Mouse (Mus musculus) erythroblast, embryonic 14.5 days (primary cell): ENCODE data around the gene Tcl1b4.

Experiments used
- GATA1 ChIP-seq: IDR thresholded peaks from 2 replicates; pipeline ENCODE4 v1.6.1; 2012; ENCODE audit warnings: low read length, inconsistent platforms, mixed read lengths
- TAL1 ChIP-seq: IDR thresholded peaks from 3 replicates; pipeline ENCODE4 v1.6.1; 2012; ENCODE audit warnings: low read length, inconsistent platforms, mixed read lengths

GRCm38 (mm10) chr12:105239060-105239459 lies 37.3 kb downstream of the Tcl1b4 start:
- no peak for TF ChIP-seq GATA1
- TF ChIP-seq TAL1: no peak
